Mouse (Mus musculus) kidney, embryonic 16.5 days (tissue): ENCODE measurements at regions not wholly inside any gene's neighbourhood (a gene's known extent, or its start where the extent isn't known, plus 50 kb on each side); places are given as distances from the start of the nearest gene placed in this dataset.
A peak's percentile ranks its signal among the peaks of the same experiment; 100 is the strongest.

Experiments used
- ATAC-seq: fragments of 200-750 bp; cut with Nextera tagmentation; 2 replicates; pipeline ENCODE4 v1.8.0; 2017; ENCODE audit warnings: moderate TSS enrichment; ENCODE audit not compliant: low FRiP score, low TSS enrichment
- H3K27ac ChIP-seq: fragments of 300-500 bp; sonication (generic); 2 replicates; pipeline ENCODE4 v1.5.1; 2014; ENCODE audit warnings: low read length
- H3K27me3 ChIP-seq: fragments of 300-500 bp; sonication (generic); 2 replicates; pipeline ENCODE4 v1.6.1; 2014; ENCODE audit warnings: low read length, control low read depth, mixed read lengths; ENCODE audit not compliant: insufficient read depth
- H3K36me3 ChIP-seq: fragments of 300-500 bp; sonication (generic); 2 replicates; pipeline ENCODE4 v1.6.1; 2014; ENCODE audit warnings: low read length, control low read depth, mixed read lengths; ENCODE audit not compliant: insufficient read depth
- H3K4me1 ChIP-seq: fragments of 300-500 bp; sonication (generic); 2 replicates; pipeline ENCODE4 v1.6.1; 2014; ENCODE audit warnings: low read length, control low read depth, mixed read lengths; ENCODE audit not compliant: insufficient read depth
- H3K4me2 ChIP-seq: fragments of 300-500 bp; sonication (generic); replicated peaks from 2 replicates; pipeline ENCODE4 v1.6.1; 2014; ENCODE audit warnings: low read depth, low read length
- H3K4me3 ChIP-seq: fragments of 300-500 bp; sonication (generic); 2 replicates; pipeline ENCODE4 v1.5.1; 2014; ENCODE audit warnings: mild to moderate bottlenecking, low read length
- H3K9ac ChIP-seq: fragments of 300-500 bp; sonication (generic); replicated peaks from 2 replicates; pipeline ENCODE4 v1.6.1; 2014; ENCODE audit warnings: low read length
- H3K9me3 ChIP-seq: fragments of 300-500 bp; sonication (generic); 2 replicates; pipeline ENCODE4 v1.6.1; 2016; ENCODE audit warnings: low read length, control low read depth
- WGBS: fragments of 180-500 bp; shearing (Covaris S2); extraction: QIAGEN DNeasy Blood & Tissue Kit; methylation state at CpG from one replicate; pipeline ENCODE4 v1.1.7; 2014; 5-methylcytosine and 5-hydroxymethylcytosine counted together

GRCm38 (mm10) chr4:71953441-71953840, 195.7 kb upstream of the Gm11232 start:
- Histone ChIP-seq H3K4me2 (no peak overlapping the region), H3K4me1 (no peaks in the 10 kb centered on the region), H3K9ac (no peak overlapping the region), H3K27me3 (no peaks in the 10 kb centered on the region), H3K36me3 (no peaks in the 10 kb centered on the region), H3K4me3 (no peak overlapping the region), H3K9me3 (no peaks in the 10 kb centered on the region), H3K27ac (no peak overlapping the region)
- ATAC-seq = no peak
- WGBS = 77% methylated on average over 2 of the region's 2 CpGs

- Histone ChIP-seq H3K4me3 (no peak overlapping the region), H3K4me2 (no peak overlapping the region), H3K9me3 (no peaks in the 10 kb centered on the region), H3K36me3 (no peaks in the 10 kb centered on the region), H3K9ac (no peak overlapping the region), H3K27ac (no peak overlapping the region), H3K4me1 (no peaks in the 10 kb centered on the region), H3K27me3 (no peaks in the 10 kb centered on the region)
- ATAC-seq = no peak
- 49% methylated on average over 2 of the region's 2 CpGs for WGBS
Measured at GRCm38 (mm10) chr4:71933240-71933986, 175.6 kb upstream of the Gm11232 start.

- no peaks in the 10 kb centered on the region for H3K9me3 ChIP-seq
- H3K27ac ChIP-seq = no peak overlapping the region
- WGBS = 74% methylated on average over 1 of the region's 1 CpGs
- H3K36me3 ChIP-seq = no peaks in the 10 kb centered on the region
- ATAC-seq = no peak
- H3K27me3 ChIP-seq = no peaks in the 10 kb centered on the region
- no peaks in the 10 kb centered on the region for H3K4me1 ChIP-seq
- no peak overlapping the region for H3K9ac ChIP-seq
- no peak overlapping the region for H3K4me2 ChIP-seq
- no peak overlapping the region for H3K4me3 ChIP-seq
Measured at GRCm38 (mm10) chr4:71932818-71933217, 175.1 kb upstream of the Gm11232 start.

GRCm38 (mm10) chr4:71911551-71911950, 153.8 kb upstream of the Gm11232 start:
- Histone ChIP-seq H3K9me3 (no peaks in the 10 kb centered on the region), H3K27ac (no peak overlapping the region), H3K36me3 (no peaks in the 10 kb centered on the region), H3K4me3 (no peak overlapping the region), H3K9ac (no peak overlapping the region), H3K4me2 (no peak overlapping the region), H3K27me3 (no peaks in the 10 kb centered on the region), H3K4me1 (no peaks in the 10 kb centered on the region)
- ATAC-seq = no peak
- WGBS = 63% methylated on average over 1 of the region's 1 CpGs

- Histone ChIP-seq H3K27me3 (no peaks in the 10 kb centered on the region), H3K9ac (no peak overlapping the region), H3K9me3 (no peaks in the 10 kb centered on the region), H3K27ac (no peak overlapping the region), H3K36me3 (no peaks in the 10 kb centered on the region), H3K4me3 (no peak overlapping the region), H3K4me1 (no peaks in the 10 kb centered on the region), H3K4me2 (no peak overlapping the region)
- 92% methylated on average over 4 of the region's 4 CpGs for WGBS
- no peak for ATAC-seq
Measured at GRCm38 (mm10) chr4:71875651-71876050, 117.9 kb upstream of the Gm11232 start.

GRCm38 (mm10) chr4:71866948-71867347, 109.2 kb upstream of the Gm11232 start:
- Histone ChIP-seq H3K36me3 (no peaks in the 10 kb centered on the region), H3K27me3 (no peaks in the 10 kb centered on the region), H3K4me1 (no peaks in the 10 kb centered on the region), H3K4me3 (no peak overlapping the region), H3K9me3 (no peaks in the 10 kb centered on the region), H3K4me2 (no peak overlapping the region), H3K27ac (no peak overlapping the region), H3K9ac (no peak overlapping the region)
- WGBS = 24% methylated on average over 1 of the region's 1 CpGs
- no peak for ATAC-seq

- no peaks in the 10 kb centered on the region for H3K9me3 ChIP-seq
- no peak for ATAC-seq
- no peaks in the 10 kb centered on the region for H3K36me3 ChIP-seq
- no peaks in the 10 kb centered on the region for H3K27me3 ChIP-seq
- H3K4me1 ChIP-seq = peaks cover 14% of the 10 kb centered on the region; the same call in 1 of the 2 replicates
- H3K4me3 ChIP-seq = no peak overlapping the region
- no peak overlapping the region for H3K4me2 ChIP-seq
- no peak overlapping the region for H3K27ac ChIP-seq
- no peak overlapping the region for H3K9ac ChIP-seq
- 56% methylated on average over 3 of the region's 3 CpGs for WGBS
Measured at GRCm38 (mm10) chr4:71841833-71842232, 84.1 kb upstream of the Gm11232 start.

GRCm38 (mm10) chr4:71840774-71841146, 83.0 kb upstream of the Gm11232 start:
- Histone ChIP-seq H3K4me2 (no peak overlapping the region), H3K27ac (no peak overlapping the region; the same call in 1 of the 2 replicates), H3K4me1 (peaks cover 14% of the 10 kb centered on the region; the same call in 1 of the 2 replicates), H3K9me3 (no peaks in the 10 kb centered on the region), H3K4me3 (no peak overlapping the region), H3K9ac (no peak overlapping the region), H3K36me3 (no peaks in the 10 kb centered on the region), H3K27me3 (no peaks in the 10 kb centered on the region)
- ATAC-seq = no peak
- WGBS = 81% methylated on average over 1 of the region's 1 CpGs

- H3K27ac ChIP-seq = peak overlapping the region; percentile 32; the same call in 1 of the 2 replicates
Measured at GRCm38 (mm10) chr4:71839803-71840773, 82.3 kb upstream of the Gm11232 start.

More at GRCm38 (mm10) chr4:71839803-71840773, 82.3 kb upstream of the Gm11232 start:
- H3K4me2 ChIP-seq = no peak overlapping the region
- H3K9ac ChIP-seq = no peak overlapping the region
- no peaks in the 10 kb centered on the region for H3K9me3 ChIP-seq
- H3K27me3 ChIP-seq = no peaks in the 10 kb centered on the region
- 48% methylated on average over 5 of the region's 5 CpGs for WGBS
- no peak overlapping the region for H3K4me3 ChIP-seq
- peaks cover 14% of the 10 kb centered on the region; the same call in 1 of the 2 replicates for H3K4me1 ChIP-seq
- H3K36me3 ChIP-seq = no peaks in the 10 kb centered on the region
- no peak for ATAC-seq
